8 mouse cellular contexts compared by ENCODE assay signal in the genomic region with DNA sequence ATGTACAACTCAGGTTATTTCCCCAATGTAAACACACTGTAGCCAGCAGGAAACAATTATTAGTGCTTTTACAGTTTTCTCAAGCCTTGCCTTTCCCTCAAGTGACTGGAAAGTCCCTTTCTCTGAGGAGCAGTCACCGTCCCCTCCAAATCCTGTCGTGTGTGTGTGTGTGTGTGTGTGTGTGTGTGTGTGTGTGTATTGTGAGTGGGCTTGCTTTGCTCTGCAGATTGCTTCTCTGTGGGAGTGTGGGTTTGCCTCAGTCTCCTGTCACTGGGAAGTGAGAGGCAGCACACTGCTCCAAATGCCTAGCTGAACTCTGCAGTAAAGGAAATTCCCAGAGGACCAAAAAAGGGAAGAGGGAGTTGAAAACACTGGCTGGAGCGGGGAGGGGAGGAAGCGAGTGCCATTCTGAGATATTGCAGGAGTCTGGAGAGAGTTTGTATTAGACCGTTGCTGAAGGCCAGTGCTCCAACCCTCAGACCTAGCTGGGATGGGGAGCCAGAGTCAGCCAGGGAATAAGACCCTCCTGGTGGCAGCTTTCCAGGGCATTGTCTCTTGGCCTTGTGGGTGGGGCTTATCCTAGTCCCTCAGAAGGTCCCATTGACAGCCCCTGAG. TPM values are rescaled to one million over a fixed set of nuclear protein-coding genes. Genes with fewer than 3 reads are reported as not detected.
DNase-seq lines count a peak whose midpoint lies in the region; ATAC-seq and TF ChIP-seq lines count a peak whose summit lies in the region.

No protein-coding gene starts in this region.

- no peak for ATAC-seq in midbrain, embryonic 12.5 days (ENCODE audit: low FRiP score, low read depth)
- ATAC-seq in heart, embryonic 14.5 days (ENCODE audit: insufficient number of reproducible peaks, insufficient read depth, low FRiP score, low read depth) = peak; percentile 77

- H3K4me1 ChIP-seq in midbrain, embryonic 12.5 days = peaks cover 11% of the 10 kb centered on the region; the same call in 1 of the 2 replicates
- peaks cover 20% of the 10 kb centered on the region for H3K4me1 ChIP-seq in midbrain, embryonic 10.5 days
- H3K4me1 ChIP-seq in bone marrow macrophage, adult 2 months (ENCODE audit: control insufficient read depth, insufficient read depth, low read length) = peaks cover 60% of the 10 kb centered on the region
- H3K4me1 ChIP-seq in heart, embryonic 14.5 days (ENCODE audit: control insufficient read depth in 2 of 2, insufficient read depth in 2 of 2, low read length in 2 of 2) = peaks cover 29 to 37% of the 10 kb centered on the region in 2 experiments

- H3K4me3 ChIP-seq in midbrain, embryonic 12.5 days = no peak overlapping the region
- H3K4me3 ChIP-seq in midbrain, embryonic 10.5 days = no peak overlapping the region
- no peak overlapping the region for H3K4me3 ChIP-seq in bone marrow macrophage, adult 2 months (ENCODE audit: insufficient read depth, low read length)
- H3K4me3 ChIP-seq in heart, embryonic 14.5 days (ENCODE audit: control insufficient read depth in 1 of 2, insufficient read depth in 1 of 2, low read depth in 1 of 2, low read length in 2 of 2) = no peak overlapping the region

- TF ChIP-seq CTCF in bone marrow macrophage, adult 2 months (IDR thresholded peaks at IDR 0.05; ENCODE audit: low read depth, low read length) = no peak

- peaks cover 21% of the 10 kb centered on the region for H3K36me3 ChIP-seq in midbrain, embryonic 12.5 days
- H3K36me3 ChIP-seq in midbrain, embryonic 10.5 days = peaks cover 36% of the 10 kb centered on the region
- peaks cover 35% of the 10 kb centered on the region for H3K36me3 ChIP-seq in heart, embryonic 14.5 days (ENCODE audit: control insufficient read depth, insufficient read depth, low read length)

- no peak overlapping the region for H3K4me2 ChIP-seq in midbrain, embryonic 12.5 days (replicated peaks)
- peak overlapping the region; percentile 16; the same call in 1 of the 2 replicates for H3K4me2 ChIP-seq in heart, embryonic 14.5 days (ENCODE audit: low read length)

- no peak for DNase-seq in midbrain, embryonic 10.5 days (ENCODE audit: low spot score)
- DNase-seq in left cerebral cortex, postnatal 14 days (ENCODE audit: low spot score in 2 of 2) = peak; percentile 26 to 28
- peak; percentile 15 for DNase-seq in right cerebral cortex, postnatal 14 days
- no peak for DNase-seq in cerebellum, postnatal 4 days (ENCODE audit: low spot score in 2 of 2)
- DNase-seq in spleen, postnatal 14 days (ENCODE audit: low spot score in 2 of 2) = no peak

- TF ChIP-seq POLR2A in bone marrow macrophage, adult 2 months (IDR thresholded peaks at IDR 0.05; ENCODE audit: borderline replicate concordance, low read depth, low read length) = no peak

- H3K27me3 ChIP-seq in midbrain, embryonic 12.5 days = no peaks in the 10 kb centered on the region
- H3K27me3 ChIP-seq in midbrain, embryonic 10.5 days (ENCODE audit: low read depth, poor library complexity, severe bottlenecking) = no peaks in the 10 kb centered on the region
- no peaks in the 10 kb centered on the region for H3K27me3 ChIP-seq in heart, embryonic 14.5 days (ENCODE audit: control insufficient read depth, insufficient read depth, low read length)

- H3K9ac ChIP-seq in midbrain, embryonic 12.5 days (replicated peaks) = no peak overlapping the region; the same call in 1 of the 2 replicates
- H3K9ac ChIP-seq in heart, embryonic 14.5 days (ENCODE audit: low read length) = peak overlapping the region; percentile 51

- H3K27ac ChIP-seq in midbrain, embryonic 12.5 days (replicated peaks) = 0 out of 2 replicates have a peak overlapping the region, but pooled peaks have one; percentile 3
- H3K27ac ChIP-seq in midbrain, embryonic 10.5 days (replicated peaks) = no peak overlapping the region
- H3K27ac ChIP-seq in bone marrow macrophage, adult 2 months (ENCODE audit: insufficient read depth, low read depth, low read length) = peak overlapping the region; percentile 78
- H3K27ac ChIP-seq in heart, embryonic 14.5 days (replicated peaks in 1 of 2; ENCODE audit: control insufficient read depth in 1 of 2, insufficient read depth in 1 of 2, low read depth in 2 of 2, low read length in 2 of 2) = peak overlapping the region; percentile 90 to 93

- intact Hi-C loops in left cerebral cortex, postnatal 14 days (cut with DNase I) = no loop called here

- H3K9me3 ChIP-seq in midbrain, embryonic 12.5 days = no peaks in the 10 kb centered on the region
- H3K9me3 ChIP-seq in midbrain, embryonic 10.5 days (replicated peaks) = no peaks in the 10 kb centered on the region
- H3K9me3 ChIP-seq in heart, embryonic 14.5 days (ENCODE audit: control insufficient read depth, low read length) = no peaks in the 10 kb centered on the region

- 58% methylated on average over 5 of the region's 5 CpGs for WGBS in midbrain, embryonic 12.5 days
- WGBS in midbrain, embryonic 10.5 days = 62% methylated on average over 5 of the region's 5 CpGs
- 11% methylated on average over 5 of the region's 5 CpGs for WGBS in heart, embryonic 14.5 days

RNA-seq across cellular contexts. Expression of a gene that starts 12.8 kb away (rescaled TPM):
- 41.7 and 43.7 TPM in 2 replicates for polyA plus RNA-seq in midbrain, embryonic 12.5 days (2016; fragmentation: Nextera tagmentation; extraction: Ambion mirVana)
- polyA plus RNA-seq in midbrain, embryonic 10.5 days (2016; fragmentation: Nextera tagmentation; extraction: Ambion mirVana) = 33.8 and 39.0 TPM in 2 replicates
- polyA plus RNA-seq in bone marrow macrophage, adult 2 months (2012; ENCODE audit: insufficient read depth, insufficient read length, missing spikeins) = 66.1 and 80.8 TPM in 2 replicates
- polyA plus RNA-seq in heart, embryonic 14.5 days (2014; fragmentation: Nextera tagmentation; extraction: Ambion mirVana) = 26.6 and 27.3 TPM in 2 replicates
- total RNA-seq in left cerebral cortex, postnatal 14 days (2021) = 10 to 100 TPM; 51.1 to 52.3 TPM

RNA-seq across cellular contexts. Expression of a gene that starts 23.1 kb away (rescaled TPM):
- 12.8 and 13.1 TPM in 2 replicates for polyA plus RNA-seq in midbrain, embryonic 12.5 days (2016; fragmentation: Nextera tagmentation; extraction: Ambion mirVana)
- polyA plus RNA-seq in midbrain, embryonic 10.5 days (2016; fragmentation: Nextera tagmentation; extraction: Ambion mirVana) = 11.8 and 14.3 TPM in 2 replicates
- polyA plus RNA-seq in bone marrow macrophage, adult 2 months (2012; ENCODE audit: insufficient read depth, insufficient read length, missing spikeins) = 255 and 258 TPM in 2 replicates
- polyA plus RNA-seq in heart, embryonic 14.5 days (2014; fragmentation: Nextera tagmentation; extraction: Ambion mirVana) = 17.6 and 19.4 TPM in 2 replicates
- total RNA-seq in left cerebral cortex, postnatal 14 days (2021) = 10 to 100 TPM; 73.0 to 74.2 TPM

Comparison
In these comparisons a context has a peak if more than half of its experiments do, and no peak if none do; other contexts are left out.
1. DNase-seq: peak in left cerebral cortex, postnatal 14 days (2 of 2) and right cerebral cortex, postnatal 14 days (single experiment); none in midbrain, embryonic 10.5 days (single experiment), cerebellum, postnatal 4 days (0 of 2) and spleen, postnatal 14 days (0 of 2).
2. RNA of a gene that starts 23.1 kb away (polyA plus RNA-seq): 255 to 258 TPM in bone marrow macrophage, adult 2 months; 17.6 to 19.4 TPM in heart, embryonic 14.5 days, 12.8 to 13.1 TPM in midbrain, embryonic 12.5 days and 11.8 to 14.3 TPM in midbrain, embryonic 10.5 days; every median in the first group is over 10 times any median in the second.